Mouse (Mus musculus) ES-E14 (cell line): ENCODE data around the gene Fhit. TPM values are rescaled to one million over a fixed set of nuclear protein-coding genes. Genes with fewer than 3 reads are reported as not detected.

Source experiments
- DNase-seq: peaks from one replicate; pipeline ENCODE4 v3.0.0-alpha.2; 2013; ENCODE audit warnings: low read depth, low spot score
- H3K27ac ChIP-seq: 2 replicates; pipeline ENCODE4 v1.5.1; 2012; ENCODE audit warnings: low read depth, mild to moderate bottlenecking, low read length, moderate library complexity, mixed read lengths; ENCODE audit not compliant: poor library complexity, insufficient read depth, severe bottlenecking
- H3K36me3 ChIP-seq: 2 replicates; pipeline ENCODE4 v1.6.1; 2012; ENCODE audit warnings: mild to moderate bottlenecking, low read length, moderate library complexity, mixed read lengths; ENCODE audit not compliant: control insufficient read depth, poor library complexity, insufficient read depth, severe bottlenecking
- H3K4me1 ChIP-seq, 2 experiments: fragments of 150-350 bp in 1 of 2; sonication (generic) in 1 of 2; 2 replicates each; pipeline ENCODE4 v1.6.1; 2012; ENCODE audit warnings: low read length in 2 of 2, mild to moderate bottlenecking in 1 of 2, mixed read lengths in 1 of 2; ENCODE audit not compliant: control insufficient read depth in 2 of 2, insufficient read depth in 2 of 2, poor library complexity in 1 of 2
- H3K4me3 ChIP-seq, 2 experiments: fragments of 150-350 bp in 1 of 2; sonication (generic) in 1 of 2; 2 replicates each; pipeline ENCODE4 v1.5.1; 2012; ENCODE audit warnings: low read length in 2 of 2, low read depth in 1 of 2, mild to moderate bottlenecking in 1 of 2, mixed read lengths in 1 of 2; ENCODE audit not compliant: insufficient read depth in 1 of 2, poor library complexity in 1 of 2, severe bottlenecking in 1 of 2
- H3K9ac ChIP-seq: 2 replicates; pipeline ENCODE4 v1.6.1; 2012; ENCODE audit warnings: low read depth, mild to moderate bottlenecking, low read length, mixed read lengths; ENCODE audit not compliant: poor library complexity, insufficient read depth, severe bottlenecking
- H3K9me3 ChIP-seq: fragments of 150-350 bp; sonication (generic); 2 replicates; pipeline ENCODE4 v1.6.1; 2012; ENCODE audit warnings: low read depth, mild to moderate bottlenecking, low read length; ENCODE audit not compliant: control insufficient read depth, insufficient read depth
- CHD2 ChIP-seq: IDR thresholded peaks from 2 replicates; pipeline ENCODE4 v1.6.1; 2014; ENCODE audit warnings: mild to moderate bottlenecking, low read depth, low read length, inconsistent platforms
- HCFC1 ChIP-seq: IDR thresholded peaks from 2 replicates; pipeline ENCODE4 v1.6.1; 2012; ENCODE audit warnings: low read length, inconsistent platforms, borderline replicate concordance; ENCODE audit not compliant: insufficient read depth
- MAFK ChIP-seq: IDR thresholded peaks from 2 replicates; pipeline ENCODE4 v1.6.1; 2014; ENCODE audit warnings: mild to moderate bottlenecking, low read depth, low read length, inconsistent platforms; ENCODE audit not compliant: insufficient read depth
- ZC3H11A ChIP-seq: IDR thresholded peaks from 2 replicates; pipeline ENCODE4 v1.6.1; 2012; ENCODE audit warnings: low read depth, mild to moderate bottlenecking, inconsistent platforms, low read length, borderline replicate concordance
- ZNF384 ChIP-seq: IDR thresholded peaks from 2 replicates; pipeline ENCODE4 v1.6.1; 2012; ENCODE audit warnings: low read depth, low read length, inconsistent platforms
- in situ Hi-C, 2 experiments: fragments of 600-800 bp; cut with MboI; formaldehyde crosslinking; loops; one replicate each; pipeline ENCODE4 v1.15.1; 2025; ENCODE audit warnings: low sequenced_read_pairs in 2 of 2, inconsistent platforms in 1 of 2; ENCODE audit not compliant: unreplicated experiment in 2 of 2
- total RNA-seq: library from RNA; depleted of rRNA; stranded (reverse); fragments of 300-350 nt; gene quantifications from 2 replicates; pipeline ENCODE4 v1.2.3, GENCODE M21; 2012

Fhit gene
- total RNA-seq, 1 experiment: 1.0 TPM

GRCm38 (mm10) chr14:10013817-10014266 is 1148.0 kb downstream of the Fhit start:
- no peak for DNase-seq
- TF ChIP-seq HCFC1: no peak
- no peak for TF ChIP-seq MAFK
- no peak for TF ChIP-seq CHD2
- no peak for TF ChIP-seq ZC3H11A
- no peak for TF ChIP-seq ZNF384

GRCm38 (mm10) chr14:10013003-10013816 is 1148.6 kb downstream of the Fhit start:
- Histone ChIP-seq H3K9ac (no peak overlapping the region), H3K4me3 (no peak overlapping the region), H3K27ac (no peak overlapping the region), H3K4me1 (no peaks in the 10 kb centered on the region), H3K9me3 (no peaks in the 10 kb centered on the region), H3K36me3 (no peaks in the 10 kb centered on the region)
- in situ Hi-C loops: no loop called here
- no peak for DNase-seq
- TF ChIP-seq HCFC1: no peak
- TF ChIP-seq ZNF384: no peak
- no peak for TF ChIP-seq CHD2
- no peak for TF ChIP-seq MAFK
- no peak for TF ChIP-seq ZC3H11A

More at GRCm38 (mm10) chr14:10013817-10014266, 1148.0 kb downstream of the Fhit start:
- Histone ChIP-seq H3K9ac (no peak overlapping the region), H3K27ac (no peak overlapping the region), H3K4me3 (no peak overlapping the region), H3K36me3 (no peaks in the 10 kb centered on the region), H3K9me3 (no peaks in the 10 kb centered on the region), H3K4me1 (no peaks in the 10 kb centered on the region)
- in situ Hi-C loops: no loop called here

GRCm38 (mm10) chr14:10006278-10006677 is 1155.6 kb downstream of the Fhit start:
- TF ChIP-seq ZC3H11A (no peak), CHD2 (no peak), ZNF384 (no peak), MAFK (no peak), HCFC1 (no peak)
- no peak overlapping the region for H3K9ac ChIP-seq
- H3K4me1 ChIP-seq: no peaks in the 10 kb centered on the region
- no peak overlapping the region for H3K4me3 ChIP-seq
- H3K9me3 ChIP-seq: no peaks in the 10 kb centered on the region
- in situ Hi-C loops: no loop called here
- H3K27ac ChIP-seq: no peak overlapping the region
- H3K36me3 ChIP-seq: no peaks in the 10 kb centered on the region
- DNase-seq: no peak

GRCm38 (mm10) chr14:10003847-10004246 is 1158.0 kb downstream of the Fhit start:
- DNase-seq: no peak
- TF ChIP-seq MAFK (no peak), ZC3H11A (no peak), HCFC1 (no peak), CHD2 (no peak), ZNF384 (no peak)
- Histone ChIP-seq H3K4me1 (no peaks in the 10 kb centered on the region), H3K4me3 (no peak overlapping the region), H3K27ac (no peak overlapping the region), H3K36me3 (no peaks in the 10 kb centered on the region), H3K9ac (no peak overlapping the region), H3K9me3 (no peaks in the 10 kb centered on the region)
- in situ Hi-C loops: no loop called here

GRCm38 (mm10) chr14:9990677-9991076 is 1171.2 kb downstream of the Fhit start:
- in situ Hi-C loops: no loop called here
- Histone ChIP-seq H3K27ac (no peak overlapping the region), H3K4me3 (no peak overlapping the region), H3K4me1 (peaks cover 0 to 2% of the 10 kb centered on the region in 2 experiments; a peak in 1 of 4 replicates), H3K36me3 (no peaks in the 10 kb centered on the region), H3K9ac (no peak overlapping the region), H3K9me3 (no peaks in the 10 kb centered on the region)
- DNase-seq: no peak
- TF ChIP-seq ZNF384 (no peak), MAFK (no peak), CHD2 (no peak), HCFC1 (no peak), ZC3H11A (no peak)
